Mouse (Mus musculus) midbrain, postnatal 0 days (tissue): Measurements from ENCODE around the gene Gpt2. TPM values are rescaled to one million over a fixed set of nuclear protein-coding genes. Genes with fewer than 3 reads are reported as not detected.
A peak's percentile ranks its signal among the peaks of the same experiment; 100 is the strongest.

Experiments used
- ATAC-seq: fragments of 200-750 bp; cut with Nextera tagmentation; 2 replicates; pipeline ENCODE4 v1.8.0; 2017; ENCODE audit warnings: moderate number of reproducible peaks, mild to moderate bottlenecking, moderate TSS enrichment, moderate library complexity; ENCODE audit not compliant: low FRiP score
- DNase-seq: peaks from one replicate; pipeline ENCODE4 v3.0.0-alpha.2; 2015; ENCODE audit warnings: low spot score
- H3K27ac ChIP-seq: fragments of 300-500 bp; sonication (generic); 2 replicates; pipeline ENCODE4 v1.5.1; 2014; ENCODE audit warnings: low read depth, mild to moderate bottlenecking, low read length, mixed read lengths
- H3K27me3 ChIP-seq: fragments of 300-500 bp; sonication (generic); 2 replicates; pipeline ENCODE4 v1.6.1; 2014; ENCODE audit warnings: low read length, control low read depth, mixed read lengths; ENCODE audit not compliant: insufficient read depth
- H3K36me3 ChIP-seq: fragments of 300-500 bp; sonication (generic); 2 replicates; pipeline ENCODE4 v1.6.1; 2014; ENCODE audit warnings: low read length, control low read depth, mixed read lengths; ENCODE audit not compliant: insufficient read depth
- H3K4me1 ChIP-seq: fragments of 300-500 bp; sonication (generic); 2 replicates; pipeline ENCODE4 v1.6.1; 2014; ENCODE audit warnings: mild to moderate bottlenecking, control low read depth, antibody characterized with exemption, low read length, mixed read lengths; ENCODE audit not compliant: insufficient read depth
- H3K4me2 ChIP-seq: fragments of 300-500 bp; sonication (generic); 2 replicates; pipeline ENCODE4 v1.6.1; 2014; ENCODE audit warnings: low read depth, mild to moderate bottlenecking, low read length, mixed read lengths; ENCODE audit not compliant: poor library complexity, severe bottlenecking
- H3K4me3 ChIP-seq: fragments of 300-500 bp; sonication (generic); 2 replicates; pipeline ENCODE4 v1.5.1; 2014; ENCODE audit warnings: low read depth, mild to moderate bottlenecking, low read length, moderate library complexity
- H3K9ac ChIP-seq: fragments of 300-500 bp; sonication (generic); replicated peaks from 2 replicates; pipeline ENCODE4 v1.6.1; 2014; ENCODE audit warnings: mild to moderate bottlenecking, low read length, moderate library complexity, mixed read lengths; ENCODE audit not compliant: poor library complexity, severe bottlenecking
- H3K9me3 ChIP-seq: fragments of 300-500 bp; sonication (generic); 2 replicates; pipeline ENCODE4 v1.6.1; 2016; ENCODE audit warnings: low read length, control low read depth
- CTCF ChIP-seq: IDR thresholded peaks from 2 replicates; pipeline ENCODE4 v1.5.1; 2016; ENCODE audit warnings: antibody characterized with exemption, mild to moderate bottlenecking
- WGBS: fragments of 180-500 bp; shearing (Covaris S2); extraction: QIAGEN DNeasy Blood & Tissue Kit; methylation state at CpG from one replicate; pipeline ENCODE4 v1.1.7; 2014; 5-methylcytosine and 5-hydroxymethylcytosine counted together
- polyA plus RNA-seq: library from polyadenylated mRNA; unstranded; fragments of >200 nt; fragmentation: Nextera tagmentation; extraction: Ambion mirVana; gene quantifications from 2 replicates; pipeline ENCODE4 v1.2.1, GENCODE M21; 2015
- total RNA-seq: library from RNA; depleted of rRNA; stranded (reverse); fragments of >200 nt; gene quantifications from 2 replicates; pipeline ENCODE4 v1.2.3, GENCODE M21; 2014

The Gpt2 gene
- total and polyA plus RNA-seq, 2 experiments from 2014 or later, result 29.2 to 69.4 TPM

DNA sequence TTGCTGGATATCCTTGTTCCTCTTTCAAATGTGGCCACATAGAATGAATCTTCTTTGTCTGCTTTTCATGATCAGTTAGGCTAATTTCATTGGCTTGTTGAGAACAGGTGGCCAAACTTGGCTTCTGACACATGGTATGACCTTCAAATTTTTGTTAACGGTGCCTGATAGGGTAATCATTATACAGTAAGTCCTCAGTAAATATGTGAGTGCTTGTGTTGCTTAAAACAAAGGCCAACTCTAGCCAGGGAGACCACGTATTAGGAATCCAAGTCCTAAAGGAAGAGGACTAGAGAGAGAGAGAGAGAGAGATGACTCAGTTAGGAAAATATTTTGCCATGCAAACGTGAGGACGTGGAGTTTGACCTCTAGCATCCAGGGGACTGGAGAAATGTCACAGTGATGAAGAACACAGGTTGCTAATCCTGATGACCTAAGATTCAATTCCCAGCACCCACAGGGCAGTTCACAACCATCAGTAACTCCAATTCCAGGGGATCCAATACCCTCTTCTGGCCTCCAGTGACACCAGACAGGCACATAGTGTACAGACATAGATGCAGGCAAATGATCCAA, 15.3 kb upstream of the Gpt2 start:
- TF ChIP-seq CTCF, result no peak
- WGBS, result 85% methylated on average over 4 of the region's 4 CpGs
- ATAC-seq, result no peak

DNA sequence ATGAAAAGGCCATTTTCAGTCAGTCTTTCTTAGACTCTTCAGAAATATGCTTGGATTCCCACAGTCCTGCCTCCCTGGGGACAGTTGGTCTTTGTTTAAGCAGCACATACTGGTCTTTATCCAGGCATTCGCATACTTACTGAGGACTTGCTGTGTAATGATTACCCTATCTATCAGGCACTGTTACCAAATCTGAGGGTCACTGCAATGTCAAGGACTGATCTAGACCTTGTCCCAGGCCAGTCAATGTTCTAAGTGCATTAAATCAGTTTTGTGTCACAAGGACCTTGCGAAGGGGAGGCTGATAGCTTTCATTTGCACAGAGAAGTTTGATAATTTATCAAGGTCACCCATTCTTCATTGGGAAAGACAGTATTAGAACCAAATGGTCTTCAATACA, 14.0 kb upstream of the Gpt2 start:
- no peaks in the 10 kb centered on the region for H3K9me3 ChIP-seq
- H3K4me1 ChIP-seq, result no peaks in the 10 kb centered on the region
- H3K4me3 ChIP-seq, result no peak overlapping the region
- H3K36me3 ChIP-seq, result no peaks in the 10 kb centered on the region
- DNase-seq (no peak), ATAC-seq (no peak)
- no peak overlapping the region for H3K9ac ChIP-seq
- no peak overlapping the region for H3K4me2 ChIP-seq
- H3K27me3 ChIP-seq, result no peaks in the 10 kb centered on the region
- H3K27ac ChIP-seq, result no peak overlapping the region
- no peak for TF ChIP-seq CTCF
- 95% methylated on average over 2 of the region's 2 CpGs for WGBS

More for the DNA sequence above, 15.3 kb upstream of the Gpt2 start:
- Histone ChIP-seq H3K9ac (no peak overlapping the region), H3K36me3 (no peaks in the 10 kb centered on the region), H3K4me3 (no peak overlapping the region), H3K9me3 (no peaks in the 10 kb centered on the region), H3K4me1 (no peaks in the 10 kb centered on the region), H3K27ac (no peak overlapping the region), H3K27me3 (no peaks in the 10 kb centered on the region), H3K4me2 (no peak overlapping the region)
- DNase-seq, result no peak

DNA sequence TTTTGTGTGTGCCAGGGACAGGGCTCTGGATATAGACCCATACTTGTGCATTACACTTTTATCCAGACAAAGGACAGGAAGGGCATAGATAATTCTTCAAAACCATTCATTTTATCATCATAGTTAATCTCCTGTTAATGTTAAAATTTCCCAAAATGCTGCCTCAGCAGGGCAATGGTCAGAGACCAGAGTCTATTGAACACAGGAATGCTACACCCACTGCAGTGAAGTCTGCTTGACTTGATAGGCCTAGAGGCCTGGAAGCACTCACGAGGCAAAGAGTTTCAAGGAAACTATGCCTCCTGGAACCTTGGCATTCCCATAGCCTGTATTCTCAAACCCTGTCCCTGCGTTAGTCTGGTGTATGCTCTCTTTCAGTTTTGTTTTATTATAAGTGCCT, 12.7 kb upstream of the Gpt2 start:
- no peak for ATAC-seq
- H3K4me1 ChIP-seq, result no peaks in the 10 kb centered on the region
- H3K4me3 ChIP-seq, result no peak overlapping the region
- H3K9me3 ChIP-seq, result no peaks in the 10 kb centered on the region
- no peaks in the 10 kb centered on the region for H3K36me3 ChIP-seq
- no peak for TF ChIP-seq CTCF
- no peak overlapping the region for H3K9ac ChIP-seq
- 92% methylated on average over 2 of the region's 2 CpGs for WGBS
- no peaks in the 10 kb centered on the region for H3K27me3 ChIP-seq
- H3K27ac ChIP-seq, result no peak overlapping the region
- H3K4me2 ChIP-seq, result no peak overlapping the region
- no peak for DNase-seq

DNA sequence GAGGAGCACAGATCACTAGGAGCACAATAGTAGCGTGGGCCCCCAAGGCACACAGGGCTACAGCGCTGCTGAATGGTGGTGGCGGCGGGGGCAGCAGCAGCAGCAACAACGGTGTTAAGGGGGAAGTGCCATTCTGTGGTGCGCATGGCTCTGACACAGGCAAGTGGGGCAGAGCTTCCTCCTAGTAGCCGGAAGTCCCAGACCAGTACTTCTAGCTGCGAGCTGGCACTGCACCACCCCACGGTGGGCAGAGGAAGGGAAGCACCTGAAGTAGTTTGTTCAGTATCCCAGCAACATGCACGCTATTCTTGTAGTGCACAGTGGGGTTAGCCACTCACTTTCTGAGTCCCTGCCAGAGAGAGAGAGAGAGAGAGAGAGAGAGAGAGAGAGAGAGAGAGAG, 10.5 kb upstream of the Gpt2 start:
- DNase-seq (peak; percentile 34), ATAC-seq (no peak)
- H3K27me3 ChIP-seq, result no peaks in the 10 kb centered on the region
- H3K4me1 ChIP-seq, result no peaks in the 10 kb centered on the region
- WGBS, result 35% methylated on average over 10 of the region's 10 CpGs
- peak overlapping the region; percentile 28; the same call in 1 of the 2 replicates for H3K4me2 ChIP-seq
- TF ChIP-seq CTCF, result peak; percentile 10; the same call in 1 of the 2 replicates
- no peak overlapping the region for H3K9ac ChIP-seq
- H3K36me3 ChIP-seq, result no peaks in the 10 kb centered on the region
- no peak overlapping the region for H3K4me3 ChIP-seq
- H3K27ac ChIP-seq, result no peak overlapping the region
- H3K9me3 ChIP-seq, result no peaks in the 10 kb centered on the region

DNA sequence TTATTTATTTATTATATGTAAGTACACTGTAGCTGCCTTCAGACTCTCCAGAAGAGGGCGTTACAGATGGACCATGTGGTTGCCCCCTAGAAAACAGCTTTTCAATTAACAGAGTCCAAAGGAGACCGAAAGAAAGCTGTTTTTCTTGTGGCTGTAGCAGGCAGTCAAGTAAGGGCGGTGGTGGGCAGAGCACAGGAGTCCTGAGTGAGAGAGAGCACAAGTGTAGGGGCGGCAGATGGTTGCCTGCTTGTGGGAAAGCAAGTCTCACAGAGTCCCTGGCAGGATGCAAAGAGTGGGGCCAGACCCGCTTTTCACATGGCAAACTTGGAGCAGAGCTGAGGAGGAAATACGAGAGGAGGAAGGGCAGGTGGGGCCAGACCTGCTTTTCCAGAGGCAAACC, 9.9 kb upstream of the Gpt2 start:
- ATAC-seq, result no peak
- H3K36me3 ChIP-seq, result no peaks in the 10 kb centered on the region
- H3K27ac ChIP-seq, result no peak overlapping the region
- no peaks in the 10 kb centered on the region for H3K9me3 ChIP-seq
- WGBS, result 73% methylated on average over 6 of the region's 6 CpGs
- no peak overlapping the region for H3K4me2 ChIP-seq
- no peak overlapping the region for H3K9ac ChIP-seq
- no peak for TF ChIP-seq CTCF
- no peaks in the 10 kb centered on the region for H3K4me1 ChIP-seq
- no peaks in the 10 kb centered on the region for H3K27me3 ChIP-seq
- H3K4me3 ChIP-seq, result no peak overlapping the region
- no peak for DNase-seq

DNA sequence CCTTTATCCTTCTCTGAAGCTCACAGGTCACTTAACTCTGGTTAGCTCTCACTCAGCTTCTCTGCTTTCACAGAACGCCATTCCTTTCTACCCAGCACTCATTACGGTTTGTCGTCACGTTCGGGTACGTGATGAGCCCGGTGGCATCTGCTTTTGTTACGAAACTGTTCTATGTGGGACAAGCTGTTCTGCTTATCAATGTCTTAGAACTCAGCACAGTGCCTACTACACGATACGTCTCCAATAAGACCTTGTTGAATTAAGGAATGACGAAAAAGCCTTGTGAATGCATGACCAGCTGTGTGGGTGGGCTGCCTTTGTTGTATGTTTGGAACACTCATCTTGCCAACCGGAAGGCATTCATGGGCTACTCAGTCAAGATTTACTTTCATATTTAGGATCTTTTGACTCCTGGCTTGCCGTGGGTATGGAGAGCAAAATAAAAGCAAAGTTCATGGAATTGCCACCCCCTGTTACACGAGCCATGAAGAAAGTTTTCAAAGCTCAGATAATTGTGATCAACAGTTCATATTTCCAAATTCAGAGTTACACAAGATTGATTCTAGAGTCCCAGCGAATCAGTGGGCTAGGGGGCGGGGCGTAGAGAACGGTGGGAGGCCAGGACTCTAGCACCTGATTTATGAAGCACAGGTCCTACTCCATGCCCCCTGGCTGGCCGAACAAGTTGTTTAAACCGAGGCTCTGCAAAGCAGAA, 4.3 kb upstream of the Gpt2 start:
- H3K9ac ChIP-seq, result no peak overlapping the region
- H3K4me2 ChIP-seq, result no peak overlapping the region
- ATAC-seq (no peak), DNase-seq (no peak)
- H3K4me3 ChIP-seq, result no peak overlapping the region
- H3K27me3 ChIP-seq, result no peaks in the 10 kb centered on the region
- H3K36me3 ChIP-seq, result no peaks in the 10 kb centered on the region
- H3K4me1 ChIP-seq, result no peaks in the 10 kb centered on the region
- TF ChIP-seq CTCF, result no peak
- no peaks in the 10 kb centered on the region for H3K9me3 ChIP-seq
- WGBS, result 67% methylated on average over 20 of the region's 20 CpGs
- H3K27ac ChIP-seq, result no peak overlapping the region
